In genomic region chr10:68164137-68164536, GRCm38 (mm10) we compare ENCODE assay signal across 30 mouse cellular contexts.
DNase-seq lines count a peak whose midpoint lies in the region; ATAC-seq and TF ChIP-seq lines count a peak whose summit lies in the region.
"Had no signal": no experiment of that assay in that cellular context is flagged by ENCODE, and none has a peak within 500 bp of the region (broad histone marks: within the 10 kb centered on the region; RNA-seq: fewer than 3 reads in every experiment).

No protein-coding gene starts in this region.

- H3K4me1 ChIP-seq in lung, embryonic 16.5 days (replicated peaks; ENCODE audit: control insufficient read depth, insufficient read depth, low read length) = peaks cover 37% of the 10 kb centered on the region
- H3K4me1 ChIP-seq in lung, adult 2 months (ENCODE audit: control insufficient read depth, insufficient read depth, low read length) = peaks cover 5% of the 10 kb centered on the region

- no peak overlapping the region for H3K9ac ChIP-seq in lung, embryonic 16.5 days (ENCODE audit: low read length)
- H3K9ac ChIP-seq: embryonic facial prominence, embryonic 13.5 days; forebrain, postnatal 0 days; heart, embryonic 12.5 days; heart, embryonic 15.5 days; hindbrain, embryonic 13.5 days had no signal

- TF ChIP-seq POLR2A in lung, adult 2 months (IDR thresholded peaks at IDR 0.05; ENCODE audit: borderline replicate concordance, extremely low read depth, low read depth, low read length) = no peak

- H3K36me3 ChIP-seq in lung, embryonic 16.5 days (ENCODE audit: control insufficient read depth, insufficient read depth, low read length) = no peaks in the 10 kb centered on the region
- H3K36me3 ChIP-seq: embryonic facial prominence, embryonic 10.5 days; forebrain, embryonic 10.5 days; heart, embryonic 12.5 days; heart, embryonic 15.5 days; hindbrain, embryonic 10.5 days; hindbrain, embryonic 13.5 days had no signal

- no peaks in the 10 kb centered on the region for H3K27me3 ChIP-seq in lung, embryonic 16.5 days (ENCODE audit: control insufficient read depth, insufficient read depth, low read depth, low read length)
- H3K27me3 ChIP-seq: embryonic facial prominence, embryonic 13.5 days; heart, embryonic 12.5 days; heart, embryonic 15.5 days; hindbrain, embryonic 13.5 days; Patski had no signal

- no peaks in the 10 kb centered on the region for H3K9me3 ChIP-seq in lung, embryonic 16.5 days (ENCODE audit: control insufficient read depth, low read length)
- H3K9me3 ChIP-seq: embryonic facial prominence, embryonic 10.5 days; embryonic facial prominence, embryonic 13.5 days; forebrain, embryonic 10.5 days; heart, embryonic 12.5 days; heart, embryonic 15.5 days; hindbrain, embryonic 10.5 days; hindbrain, embryonic 13.5 days had no signal

- WGBS in lung, embryonic 16.5 days = 58% methylated on average over 2 of the region's 2 CpGs
- 86% methylated on average over 2 of the region's 2 CpGs for WGBS in lung, adult 2 months

- no peak overlapping the region for H3K4me2 ChIP-seq in lung, embryonic 16.5 days (ENCODE audit: low read depth, low read length)
- H3K4me2 ChIP-seq: embryonic facial prominence, embryonic 13.5 days; heart, embryonic 12.5 days; heart, embryonic 15.5 days; hindbrain, embryonic 13.5 days had no signal

- no peak for DNase-seq in layer of hippocampus, adult 2 months (ENCODE audit: low spot score in 2 of 2)
- no peak for DNase-seq in layer of hippocampus, postnatal 14 days (ENCODE audit: low spot score in 2 of 2)
- DNase-seq in lung, adult 2 months = no peak
- DNase-seq: adrenal gland, adult 2 months; adrenal gland, postnatal 14 days; cerebellum, adult 11 months; cerebellum, adult 2 months; cerebellum, adult 9-11 months; cerebellum, postnatal 36 days; embryo, embryonic 11 days; forebrain, postnatal 0 days; gastrocnemius, adult 2 months; gastrocnemius, postnatal 14 days; heart, adult 18-20 months; heart, postnatal 10 days; heart, postnatal 36 days had no signal

- peak; percentile 22; the same call in 1 of the 2 replicates for ATAC-seq in lung, embryonic 16.5 days (ENCODE audit: low read depth)
- peak; percentile 42 for ATAC-seq in megakaryocyte progenitor cell, adult 5-6 weeks (replicated peaks; ENCODE audit: poor library complexity)
- ATAC-seq in granulocyte monocyte progenitor cell, adult 5-6 weeks (replicated peaks; ENCODE audit: poor library complexity, severe bottlenecking) = no peak
- ATAC-seq: forebrain, embryonic 14.5 days; hindbrain, embryonic 16.5 days; Patski had no signal

- no peak overlapping the region for H3K4me3 ChIP-seq in layer of hippocampus, adult 2 months
- H3K4me3 ChIP-seq in lung, embryonic 16.5 days (ENCODE audit: low read length) = no peak overlapping the region
- H3K4me3 ChIP-seq in lung, adult 2 months (replicated peaks; ENCODE audit: extremely low read depth, low read depth, low read length) = no peak overlapping the region
- H3K4me3 ChIP-seq: embryonic facial prominence, embryonic 10.5 days; embryonic facial prominence, embryonic 13.5 days; erythroblast, embryonic 14.5 days; forebrain, embryonic 10.5 days; gastrocnemius, adult 2 months; heart, embryonic 12.5 days; heart, embryonic 15.5 days; hindbrain, embryonic 10.5 days; hindbrain, embryonic 13.5 days had no signal

- TF ChIP-seq CTCF in layer of hippocampus, adult 2 months (conservative IDR thresholded peaks at IDR 0.05) = no peak
- TF ChIP-seq CTCF in lung, adult 2 months (IDR thresholded peaks at IDR 0.05; ENCODE audit: insufficient read depth, low read length) = no peak

- 0 out of 2 replicates have a peak overlapping the region, but pooled peaks have one; percentile 63 for H3K27ac ChIP-seq in layer of hippocampus, adult 2 months
- no peak overlapping the region for H3K27ac ChIP-seq in lung, embryonic 16.5 days (ENCODE audit: low read length)
- H3K27ac ChIP-seq: embryonic facial prominence, embryonic 10.5 days; embryonic facial prominence, embryonic 13.5 days; forebrain, embryonic 10.5 days; gastrocnemius, adult 2 months; heart, embryonic 15.5 days; hindbrain, embryonic 10.5 days; hindbrain, embryonic 13.5 days had no signal
